21 mouse cellular contexts compared by ENCODE assay signal in the genomic region with DNA sequence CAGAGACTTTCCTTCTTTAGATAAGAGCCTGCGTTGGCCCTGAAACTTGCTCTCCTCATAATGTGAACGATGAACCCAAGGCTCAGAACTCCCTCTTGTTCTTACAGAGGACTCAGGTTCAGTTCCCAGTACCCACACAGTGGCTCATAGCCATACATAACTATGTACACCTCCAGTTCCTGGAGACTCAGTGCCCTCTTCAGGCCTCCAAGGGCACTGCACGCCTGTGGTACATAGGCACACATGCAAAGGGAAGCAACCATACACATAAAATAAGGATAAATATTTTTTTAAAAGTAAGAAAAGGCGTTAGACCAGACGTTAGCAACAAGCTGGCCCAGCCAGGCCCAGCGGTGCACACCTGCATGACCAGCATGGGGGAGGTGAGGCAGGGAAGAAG. TPM values are rescaled to one million over a fixed set of nuclear protein-coding genes. Genes with fewer than 3 reads are reported as not detected.
DNase-seq lines count a peak whose midpoint lies in the region; ATAC-seq and TF ChIP-seq lines count a peak whose summit lies in the region.
"Had no signal": no experiment of that assay in that cellular context is flagged by ENCODE, and none has a peak within 500 bp of the region (broad histone marks: within the 10 kb centered on the region; RNA-seq: fewer than 3 reads in every experiment).

No protein-coding gene starts in this region.

- H3K27me3 ChIP-seq in forebrain, postnatal 0 days (ENCODE audit: insufficient read depth, low read length) = no peaks in the 10 kb centered on the region
- no peaks in the 10 kb centered on the region for H3K27me3 ChIP-seq in forebrain, embryonic 11.5 days (ENCODE audit: control insufficient read depth, insufficient read depth, low read length)
- no peaks in the 10 kb centered on the region for H3K27me3 ChIP-seq in liver, embryonic 11.5 days (replicated peaks; ENCODE audit: control insufficient read depth, insufficient read depth, low read length)
- H3K27me3 ChIP-seq: embryonic facial prominence, embryonic 12.5 days; heart, embryonic 15.5 days; hindbrain, embryonic 15.5 days; liver, embryonic 15.5 days; neural tube, embryonic 15.5 days had no signal

- H3K4me2 ChIP-seq in forebrain, postnatal 0 days (ENCODE audit: low read depth) = no peak overlapping the region
- H3K4me2 ChIP-seq in forebrain, embryonic 11.5 days (ENCODE audit: low read depth, low read length, severe bottlenecking) = no peak overlapping the region
- H3K4me2 ChIP-seq in liver, embryonic 11.5 days = no peak overlapping the region
- H3K4me2 ChIP-seq: embryonic facial prominence, embryonic 12.5 days; heart, embryonic 15.5 days; hindbrain, embryonic 15.5 days; liver, embryonic 15.5 days; neural tube, embryonic 15.5 days had no signal

- ATAC-seq in forebrain, postnatal 0 days = no peak
- no peak for ATAC-seq in forebrain, embryonic 11.5 days (replicated peaks; ENCODE audit: low FRiP score)
- ATAC-seq in liver, embryonic 11.5 days (replicated peaks; ENCODE audit: low FRiP score) = no peak

- no peak overlapping the region for H3K27ac ChIP-seq in forebrain, postnatal 0 days (ENCODE audit: low read depth, low read length)
- no peak overlapping the region for H3K27ac ChIP-seq in forebrain, embryonic 11.5 days (ENCODE audit: low read depth, low read length)
- H3K27ac ChIP-seq in liver, embryonic 11.5 days (ENCODE audit: low read depth, low read length) = no peak overlapping the region
- H3K27ac ChIP-seq: embryonic facial prominence, embryonic 12.5 days; heart, embryonic 15.5 days; hindbrain, embryonic 15.5 days; liver, embryonic 15.5 days; neural tube, embryonic 15.5 days had no signal

- no peaks in the 10 kb centered on the region for H3K4me1 ChIP-seq in forebrain, postnatal 0 days (ENCODE audit: insufficient read depth)
- no peaks in the 10 kb centered on the region for H3K4me1 ChIP-seq in forebrain, embryonic 11.5 days (replicated peaks; ENCODE audit: control insufficient read depth, insufficient read depth, low read length)
- no peaks in the 10 kb centered on the region for H3K4me1 ChIP-seq in liver, embryonic 11.5 days (replicated peaks; ENCODE audit: control insufficient read depth, insufficient read depth, low read length)
- H3K4me1 ChIP-seq: embryonic facial prominence, embryonic 12.5 days; heart, embryonic 15.5 days; hindbrain, embryonic 15.5 days had no signal

- peaks cover 63% of the 10 kb centered on the region for H3K36me3 ChIP-seq in forebrain, postnatal 0 days (ENCODE audit: insufficient read depth)
- H3K36me3 ChIP-seq in forebrain, embryonic 11.5 days (ENCODE audit: control insufficient read depth, insufficient read depth, low read length) = peaks cover 7% of the 10 kb centered on the region; the same call in 1 of the 2 replicates
- H3K36me3 ChIP-seq in liver, embryonic 11.5 days (ENCODE audit: control insufficient read depth, insufficient read depth, low read length) = peaks cover 28% of the 10 kb centered on the region

- DNase-seq in forebrain, postnatal 0 days = no peak
- no peak for DNase-seq in forebrain, embryonic 11.5 days (ENCODE audit: low spot score)
- DNase-seq in liver (peak; percentile 15), 416B (ENCODE audit: low read depth) (peak; percentile 16), R1 (ENCODE audit: low read depth, low spot score) (peak; percentile 57)
- DNase-seq in liver, embryonic 11.5 days (ENCODE audit: low spot score) = no peak
- DNase-seq in frontal cortex, postnatal 10 days (ENCODE audit: low spot score in 2 of 2) = no peak
- DNase-seq in retina, postnatal 1 day = no peak
- DNase-seq: adrenal gland, adult 8-10 months; layer of hippocampus, adult 9-11 months; right cerebral cortex, postnatal 14 days; thymus, postnatal 36 days had no signal

- H3K9me3 ChIP-seq in forebrain, postnatal 0 days (ENCODE audit: low read length) = no peaks in the 10 kb centered on the region
- H3K9me3 ChIP-seq in forebrain, embryonic 11.5 days (ENCODE audit: control insufficient read depth, low read length) = no peaks in the 10 kb centered on the region
- H3K9me3 ChIP-seq in liver, embryonic 11.5 days (ENCODE audit: control insufficient read depth, low read length) = no peaks in the 10 kb centered on the region
- H3K9me3 ChIP-seq: embryonic facial prominence, embryonic 12.5 days; heart, embryonic 15.5 days; hindbrain, embryonic 15.5 days; liver, embryonic 15.5 days; neural tube, embryonic 15.5 days had no signal

- TF ChIP-seq CTCF in forebrain, postnatal 0 days (IDR thresholded peaks at IDR 0.05; ENCODE audit: low read depth) = peak; percentile 53

- H3K4me3 ChIP-seq in forebrain, postnatal 0 days (ENCODE audit: low read depth, low read length) = no peak overlapping the region
- H3K4me3 ChIP-seq in forebrain, embryonic 11.5 days (ENCODE audit: low read depth, low read length) = no peak overlapping the region
- H3K4me3 ChIP-seq in liver, embryonic 11.5 days (ENCODE audit: low read depth, low read length) = no peak overlapping the region
- H3K4me3 ChIP-seq: embryonic facial prominence, embryonic 12.5 days; heart, embryonic 15.5 days; hindbrain, embryonic 15.5 days; liver, embryonic 15.5 days; neural tube, embryonic 15.5 days had no signal

- H3K9ac ChIP-seq in forebrain, postnatal 0 days = no peak overlapping the region
- H3K9ac ChIP-seq in forebrain, embryonic 11.5 days (ENCODE audit: low read length) = no peak overlapping the region
- no peak overlapping the region for H3K9ac ChIP-seq in liver, embryonic 11.5 days (ENCODE audit: low read depth, low read length)
- H3K9ac ChIP-seq: embryonic facial prominence, embryonic 12.5 days; heart, embryonic 15.5 days; hindbrain, embryonic 15.5 days; liver, embryonic 15.5 days; neural tube, embryonic 15.5 days had no signal

- 95% methylated on average over 6 of the region's 6 CpGs for WGBS in forebrain, postnatal 0 days
- 95% methylated on average over 6 of the region's 6 CpGs for WGBS in forebrain, embryonic 11.5 days
- 86% methylated on average over 6 of the region's 6 CpGs for WGBS in liver, embryonic 11.5 days

RNA-seq across cellular contexts. Expression of a gene that starts 10.1 kb away (rescaled TPM):
- total RNA-seq in forebrain, postnatal 0 days (2014; rRNA removed) = 41.3 and 42.7 TPM in 2 replicates
- 97.8 and 112 TPM in 2 replicates for polyA plus RNA-seq in forebrain, postnatal 0 days (2015; fragmentation: Nextera tagmentation; extraction: Ambion mirVana)
- polyA plus RNA-seq in forebrain, embryonic 11.5 days (2014; fragmentation: Nextera tagmentation; extraction: Ambion mirVana) = 71.0 and 77.0 TPM in 2 replicates
- polyA plus RNA-seq in liver, embryonic 11.5 days (2014; fragmentation: Nextera tagmentation; extraction: Ambion mirVana) = 65.0 and 70.5 TPM in 2 replicates

RNA-seq across cellular contexts. Expression of a gene that starts 10.3 kb away (rescaled TPM):
- 72.9 and 74.3 TPM in 2 replicates for total RNA-seq in forebrain, postnatal 0 days (2014; rRNA removed)
- polyA plus RNA-seq in forebrain, postnatal 0 days (2015; fragmentation: Nextera tagmentation; extraction: Ambion mirVana) = 97.9 and 99.3 TPM in 2 replicates
- 214 and 238 TPM in 2 replicates for polyA plus RNA-seq in forebrain, embryonic 11.5 days (2014; fragmentation: Nextera tagmentation; extraction: Ambion mirVana)
- polyA plus RNA-seq in liver, embryonic 11.5 days (2014; fragmentation: Nextera tagmentation; extraction: Ambion mirVana) = 151 and 170 TPM in 2 replicates

RNA-seq across cellular contexts. Expression of a gene that starts 41.2 kb away (rescaled TPM):
- 1.1 and 1.8 TPM in 2 replicates for total RNA-seq in forebrain, postnatal 0 days (2014; rRNA removed)
- polyA plus RNA-seq in forebrain, postnatal 0 days (2015; fragmentation: Nextera tagmentation; extraction: Ambion mirVana) = 1.0 and 1.2 TPM in 2 replicates
- polyA plus RNA-seq in forebrain, embryonic 11.5 days (2014; fragmentation: Nextera tagmentation; extraction: Ambion mirVana) = not detected in 2 replicates
- polyA plus RNA-seq in liver, embryonic 11.5 days (2014; fragmentation: Nextera tagmentation; extraction: Ambion mirVana) = not detected in 2 replicates
- total RNA-seq: granulocyte monocyte progenitor cell, adult 5-6 weeks; left cerebral cortex, postnatal 14 days; megakaryocyte-erythroid progenitor cell, adult 5-6 weeks had no signal
- polyA plus RNA-seq: C2C12; embryonic facial prominence, embryonic 12.5 days; liver, embryonic 15.5 days had no signal

RNA-seq across cellular contexts. Expression of a gene that starts 41.3 kb away (rescaled TPM):
- 129 and 201 TPM in 2 replicates for total RNA-seq in forebrain, postnatal 0 days (2014; rRNA removed)
- 318 and 358 TPM in 2 replicates for polyA plus RNA-seq in forebrain, postnatal 0 days (2015; fragmentation: Nextera tagmentation; extraction: Ambion mirVana)
- 10.7 and 10.9 TPM in 2 replicates for polyA plus RNA-seq in forebrain, embryonic 11.5 days (2014; fragmentation: Nextera tagmentation; extraction: Ambion mirVana)
- 5.0 and 6.4 TPM in 2 replicates for polyA plus RNA-seq in liver, embryonic 11.5 days (2014; fragmentation: Nextera tagmentation; extraction: Ambion mirVana)
- total RNA-seq: granulocyte monocyte progenitor cell, adult 5-6 weeks; megakaryocyte-erythroid progenitor cell, adult 5-6 weeks had no signal

Comparison
In these comparisons a context has a peak if more than half of its experiments do, and no peak if none do; other contexts are left out.
1. DNase-seq: peak in liver (single experiment), 416B (single experiment) and R1 (single experiment); none in forebrain, postnatal 0 days (single experiment), forebrain, embryonic 11.5 days (single experiment), liver, embryonic 11.5 days (single experiment), frontal cortex, postnatal 10 days (0 of 2) and retina, postnatal 1 day (single experiment).